Mouse (Mus musculus) mature B cell (primary cell): ENCODE results near the gene Gtsf1l.

ENCODE experiments used
- in situ Hi-C: fragments of 300-500 bp; cut with MboI; formaldehyde crosslinking; loops from 2 replicates; pipeline ENCODE4 v1.14.3; 2019

Gtsf1l gene

GRCm38 (mm10) chr2:163052101-163052500, 35.6 kb downstream of the Gtsf1l start:
- in situ Hi-C loops = no loop called here

GRCm38 (mm10) chr2:163051691-163052090, 36.0 kb downstream of the Gtsf1l start:
- in situ Hi-C loops = no loop called here

- in situ Hi-C loops = no loop called here
Measured at GRCm38 (mm10) chr2:163049116-163049515, 38.5 kb downstream of the Gtsf1l start.

GRCm38 (mm10) chr2:163048125-163048524, 39.5 kb downstream of the Gtsf1l start:
- in situ Hi-C loops = no loop called here

- in situ Hi-C loops = no loop called here
Measured at GRCm38 (mm10) chr2:163039940-163040339, 47.7 kb downstream of the Gtsf1l start.
